Mouse (Mus musculus) liver, postnatal 0 days (tissue): ENCODE data around the gene Agpat3. TPM values are rescaled to one million over a fixed set of nuclear protein-coding genes. Genes with fewer than 3 reads are reported as not detected.
A peak's percentile ranks its signal among the peaks of the same experiment; 100 is the strongest.

Experiments
- ATAC-seq: fragments of 200-750 bp; cut with Nextera tagmentation; 2 replicates; pipeline ENCODE4 v1.8.0; 2017; ENCODE audit warnings: mild to moderate bottlenecking, moderate library complexity
- DNase-seq: peaks from one replicate; pipeline ENCODE4 v3.0.0-alpha.2; 2016
- H3K27ac ChIP-seq: fragments of 300-500 bp; sonication (generic); 2 replicates; pipeline ENCODE4 v1.5.1; 2014; ENCODE audit warnings: antibody characterized with exemption, moderate library complexity, mild to moderate bottlenecking, low read depth
- H3K27me3 ChIP-seq: fragments of 300-500 bp; sonication (generic); 2 replicates; pipeline ENCODE4 v1.6.1; 2014; ENCODE audit warnings: low read length, control low read depth, mixed read lengths; ENCODE audit not compliant: insufficient read depth
- H3K36me3 ChIP-seq: fragments of 300-500 bp; sonication (generic); replicated peaks from 2 replicates; pipeline ENCODE4 v1.6.1; 2014; ENCODE audit warnings: mild to moderate bottlenecking, control low read depth, low read length, moderate library complexity, mixed read lengths; ENCODE audit not compliant: insufficient read depth
- H3K4me1 ChIP-seq: fragments of 300-500 bp; sonication (generic); 2 replicates; pipeline ENCODE4 v1.6.1; 2014; ENCODE audit warnings: antibody characterized with exemption, mild to moderate bottlenecking, control low read depth; ENCODE audit not compliant: insufficient read depth
- H3K4me2 ChIP-seq: fragments of 300-500 bp; sonication (generic); 2 replicates; pipeline ENCODE4 v1.6.1; 2014; ENCODE audit warnings: low read depth, mild to moderate bottlenecking, low read length, moderate library complexity, mixed read lengths
- H3K4me3 ChIP-seq: fragments of 300-500 bp; sonication (generic); 2 replicates; pipeline ENCODE4 v1.5.1; 2014; ENCODE audit warnings: low read depth, low read length
- H3K9ac ChIP-seq: fragments of 300-500 bp; sonication (generic); replicated peaks from 2 replicates; pipeline ENCODE4 v1.6.1; 2014; ENCODE audit warnings: mild to moderate bottlenecking, moderate library complexity
- H3K9me3 ChIP-seq: fragments of 300-500 bp; sonication (generic); 2 replicates; pipeline ENCODE4 v1.6.1; 2016; ENCODE audit warnings: mild to moderate bottlenecking, control low read depth, low read length, mixed read lengths
- CTCF ChIP-seq: sonication (generic); IDR thresholded peaks from 2 replicates; pipeline ENCODE4 v1.5.1; 2016; ENCODE audit warnings: antibody characterized with exemption, low read depth
- EP300 ChIP-seq: IDR thresholded peaks from 2 replicates; pipeline ENCODE4 v1.6.1; 2016; ENCODE audit warnings: antibody characterized with exemption, low read depth, mild to moderate bottlenecking
- WGBS: fragments of 180-500 bp; shearing (Covaris S2); extraction: QIAGEN DNeasy Blood & Tissue Kit; methylation state at CpG from one replicate; pipeline ENCODE4 v1.1.7; 2014; ENCODE audit not compliant: insufficient replicate concordance; 5-methylcytosine and 5-hydroxymethylcytosine counted together
- polyA plus RNA-seq: library from polyadenylated mRNA; unstranded; fragments of >200 nt; fragmentation: Nextera tagmentation; extraction: Ambion mirVana; gene quantifications from 2 replicates; pipeline ENCODE4 v1.2.1, GENCODE M21; 2015

The Agpat3 gene
- polyA plus RNA-seq, 1 experiment from 2014 or later: 154 TPM

DNA sequence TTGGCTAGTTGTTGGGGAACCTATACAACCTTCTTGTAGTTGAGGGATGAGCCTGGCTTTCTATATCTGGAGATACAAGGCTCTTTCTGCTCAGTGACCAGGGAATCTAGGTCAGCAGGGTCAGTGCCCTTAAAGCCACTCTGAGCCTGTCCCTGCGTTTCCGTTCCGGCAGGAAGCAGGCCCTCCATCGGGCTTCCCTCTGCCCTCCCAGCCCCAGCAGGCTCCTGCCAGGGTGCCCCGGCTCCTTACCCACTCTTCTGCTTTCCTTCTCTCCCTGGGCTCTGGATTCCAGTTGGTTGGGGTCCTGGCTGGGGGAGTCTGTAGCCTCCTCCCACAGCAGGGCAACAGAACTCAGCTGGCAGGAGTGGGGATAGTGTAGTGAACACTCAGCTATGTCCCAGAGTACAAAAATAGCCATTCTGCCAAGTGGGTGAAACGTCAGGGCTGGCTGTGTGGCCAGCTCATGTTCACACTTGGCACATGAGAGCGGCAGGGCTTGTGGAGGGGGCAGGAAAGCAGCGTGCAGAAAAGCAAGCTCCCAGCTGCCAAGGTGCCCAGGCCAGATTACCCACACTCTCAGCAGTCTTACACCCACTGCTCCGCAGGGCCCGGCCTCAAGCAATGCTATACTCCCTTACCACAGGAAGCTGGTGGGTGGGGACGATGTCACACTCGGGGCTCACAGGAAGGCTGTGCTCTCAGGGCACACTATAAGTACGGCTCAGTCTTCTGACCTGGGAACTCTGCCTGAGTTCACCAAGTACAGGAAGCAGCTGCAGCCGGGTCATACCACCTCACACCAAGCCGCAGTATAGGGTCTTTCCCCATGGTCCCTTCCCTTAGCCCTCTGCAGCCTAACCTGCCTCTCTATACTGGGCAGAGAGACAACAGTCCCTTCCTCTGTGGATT lies 54.5 kb downstream of the Agpat3 start:
- peak overlapping the region; percentile 98 for H3K27ac ChIP-seq
- peak overlapping the region; percentile 61 for H3K9ac ChIP-seq
- DNase-seq (peak; percentile 79), ATAC-seq (peak; percentile 91)
- peak overlapping the region; percentile 15; the same call in 1 of the 2 replicates for H3K4me3 ChIP-seq
- no peaks in the 10 kb centered on the region for H3K27me3 ChIP-seq
- 14% methylated on average over 15 of the region's 15 CpGs for WGBS
- no peaks in the 10 kb centered on the region for H3K36me3 ChIP-seq
- TF ChIP-seq EP300 (peak; percentile 50), CTCF (no peak)
- peak overlapping the region; percentile 67 for H3K4me2 ChIP-seq
- H3K9me3 ChIP-seq: no peaks in the 10 kb centered on the region
- H3K4me1 ChIP-seq: peaks cover 43% of the 10 kb centered on the region

DNA sequence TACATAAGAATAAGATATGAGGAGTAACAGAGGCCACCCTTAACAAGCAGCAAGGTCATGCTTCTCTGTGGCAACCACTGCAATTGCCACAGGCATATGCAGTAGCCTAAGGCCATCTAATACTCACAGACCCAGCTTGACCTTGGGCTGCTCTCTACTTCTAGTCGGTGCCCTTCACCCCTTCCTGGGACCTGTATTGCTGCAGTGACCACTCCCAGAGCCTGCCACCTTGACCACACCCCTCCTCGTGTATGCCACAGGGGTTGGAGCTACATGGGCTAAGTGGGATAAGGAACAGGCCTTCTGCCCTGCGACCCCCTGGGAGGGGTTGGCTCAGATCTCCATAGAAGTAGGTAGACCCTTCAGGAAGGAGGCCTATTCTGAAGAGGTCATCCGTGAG lies 55.3 kb downstream of the Agpat3 start:
- ATAC-seq (peak; percentile 20; the same call in 1 of the 2 replicates), DNase-seq (no peak)
- H3K36me3 ChIP-seq: no peaks in the 10 kb centered on the region
- no peak for TF ChIP-seq EP300
- peaks cover 43% of the 10 kb centered on the region for H3K4me1 ChIP-seq
- H3K9me3 ChIP-seq: no peaks in the 10 kb centered on the region
- H3K4me2 ChIP-seq: peak overlapping the region; percentile 67
- 0 out of 2 replicates have a peak overlapping the region, but pooled peaks have one; percentile 15 for H3K4me3 ChIP-seq
- H3K9ac ChIP-seq: peak overlapping the region; percentile 61
- WGBS: 49% methylated on average over 4 of the region's 4 CpGs
- H3K27me3 ChIP-seq: no peaks in the 10 kb centered on the region
- peak overlapping the region; percentile 98 for H3K27ac ChIP-seq

DNA sequence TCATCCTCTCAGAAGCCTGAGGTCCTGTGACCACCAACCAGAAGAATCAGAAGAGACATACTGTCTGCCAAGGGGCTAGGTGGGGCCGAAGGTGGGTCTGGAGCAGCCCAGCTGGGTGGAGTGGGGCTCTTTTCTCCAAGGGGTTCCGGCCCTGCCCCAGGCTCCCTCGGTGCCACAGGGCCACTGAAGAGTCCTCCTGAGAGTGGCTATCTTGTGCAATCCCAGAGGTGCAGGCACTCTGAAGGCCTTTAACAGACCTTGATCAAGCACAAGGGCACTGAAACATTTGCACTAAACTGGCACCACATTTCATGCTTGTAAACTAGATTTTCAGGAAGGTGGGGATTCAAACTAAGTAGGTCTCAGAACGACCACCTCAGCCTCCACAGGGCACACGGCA lies 55.9 kb downstream of the Agpat3 start:
- H3K27me3 ChIP-seq: no peaks in the 10 kb centered on the region
- no peak overlapping the region for H3K4me3 ChIP-seq
- H3K36me3 ChIP-seq: no peaks in the 10 kb centered on the region
- peak overlapping the region; percentile 67; the same call in 1 of the 2 replicates for H3K4me2 ChIP-seq
- no peak for DNase-seq
- peaks cover 43% of the 10 kb centered on the region for H3K4me1 ChIP-seq
- peak overlapping the region; percentile 98 for H3K27ac ChIP-seq
- TF ChIP-seq EP300: no peak
- no peak for TF ChIP-seq CTCF
- no peak for ATAC-seq
- H3K9me3 ChIP-seq: no peaks in the 10 kb centered on the region
- WGBS: 77% methylated on average over 5 of the region's 5 CpGs
- H3K9ac ChIP-seq: 0 out of 2 replicates have a peak overlapping the region, but pooled peaks have one; percentile 61

DNA sequence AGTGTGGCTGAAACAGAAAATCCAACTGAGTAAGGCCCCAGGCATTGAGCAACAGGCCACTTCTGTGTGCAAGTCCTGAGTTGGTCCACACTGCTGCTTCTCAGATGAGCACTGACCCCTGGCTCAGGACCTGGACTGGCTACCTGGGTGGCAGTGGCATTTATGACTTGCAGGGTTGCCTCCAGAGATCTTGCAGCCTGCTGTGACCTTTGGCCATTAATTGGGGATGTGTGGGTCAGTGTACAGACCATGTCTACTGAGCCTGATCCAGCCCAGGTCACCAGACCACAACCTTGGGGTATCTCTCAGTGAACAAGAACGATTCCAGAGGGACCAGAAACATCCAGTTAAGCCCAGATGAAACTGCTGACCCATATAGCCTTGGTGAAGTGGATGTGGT lies 58.7 kb downstream of the Agpat3 start:
- peaks cover 39% of the 10 kb centered on the region for H3K4me1 ChIP-seq
- no peak for ATAC-seq
- TF ChIP-seq CTCF: no peak
- no peak for TF ChIP-seq EP300
- no peak overlapping the region for H3K4me2 ChIP-seq
- H3K36me3 ChIP-seq: no peaks in the 10 kb centered on the region
- 48% methylated on average over 1 of the region's 1 CpGs for WGBS
- H3K9ac ChIP-seq: no peak overlapping the region
- H3K27me3 ChIP-seq: no peaks in the 10 kb centered on the region
- H3K4me3 ChIP-seq: no peak overlapping the region
- no peak for DNase-seq
- H3K27ac ChIP-seq: peak overlapping the region; percentile 48; the same call in 1 of the 2 replicates
- H3K9me3 ChIP-seq: no peaks in the 10 kb centered on the region

DNA sequence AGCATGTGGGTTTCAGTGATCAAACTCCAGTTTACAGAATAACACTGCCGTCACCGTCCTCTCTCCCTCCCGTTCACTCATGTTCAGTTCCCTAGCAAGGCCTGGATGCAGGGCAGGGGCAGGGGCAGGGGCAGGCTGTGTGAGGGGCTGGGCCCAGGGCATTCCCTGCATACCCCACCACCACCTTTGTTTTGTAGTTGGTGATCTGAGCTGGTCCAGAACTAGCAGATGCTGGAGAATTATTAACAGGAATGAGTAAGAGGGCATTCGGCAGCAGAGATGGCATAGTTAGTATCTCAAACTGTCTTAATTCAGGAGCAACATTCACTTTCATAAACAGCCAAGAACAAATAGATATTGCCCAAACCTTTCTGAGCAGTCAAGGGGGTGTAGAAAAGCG lies 59.9 kb downstream of the Agpat3 start:
- Histone ChIP-seq H3K9ac (no peak overlapping the region; the same call in 1 of the 2 replicates), H3K27me3 (no peaks in the 10 kb centered on the region), H3K4me3 (no peak overlapping the region), H3K9me3 (no peaks in the 10 kb centered on the region), H3K36me3 (peaks cover 2% of the 10 kb centered on the region; the same call in 1 of the 2 replicates), H3K27ac (no peak overlapping the region; the same call in 1 of the 2 replicates), H3K4me2 (no peak overlapping the region), H3K4me1 (peaks cover 28% of the 10 kb centered on the region)
- DNase-seq (no peak), ATAC-seq (no peak)
- WGBS: 77% methylated on average over 5 of the region's 5 CpGs
- TF ChIP-seq CTCF: no peak

DNA sequence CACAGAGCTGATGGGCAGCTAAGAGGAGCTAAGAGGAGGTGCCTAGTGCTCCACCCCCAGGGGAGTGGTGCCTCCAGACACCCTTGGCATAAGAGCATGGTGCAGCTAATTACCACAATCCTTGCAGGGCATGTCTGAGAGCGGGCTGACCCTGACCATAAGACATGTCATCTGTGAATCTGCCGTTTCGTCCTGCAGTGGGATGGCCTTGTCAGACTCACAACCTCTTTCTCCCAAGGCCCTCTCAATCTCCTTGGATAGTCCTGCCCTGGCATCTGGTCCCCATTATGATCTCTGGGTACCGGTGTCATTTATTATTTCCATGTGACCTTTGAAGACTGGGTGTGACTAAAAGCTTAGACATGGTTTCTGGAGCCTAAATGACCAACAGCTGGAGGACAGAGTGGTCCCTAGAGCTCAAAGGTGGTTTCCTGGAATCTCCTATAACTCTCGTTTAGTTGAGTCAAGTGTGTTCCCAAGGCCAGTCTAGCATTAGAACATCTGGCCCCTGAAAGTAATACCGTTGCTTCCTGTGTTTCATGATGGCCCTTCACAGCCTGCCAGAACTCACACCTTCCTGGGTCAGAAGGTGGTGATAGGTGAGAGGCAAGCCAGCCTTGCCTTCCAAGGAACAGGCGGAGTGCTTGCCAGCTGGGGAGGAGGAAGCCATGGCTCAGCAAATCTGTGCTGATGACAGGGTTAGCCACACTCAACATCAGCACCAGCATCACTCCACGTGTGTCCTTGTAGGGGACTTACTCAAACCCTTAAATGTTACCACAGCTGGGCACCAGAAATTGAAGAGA lies 61.4 kb downstream of the Agpat3 start:
- no peak for DNase-seq

More for the DNA sequence above, 61.4 kb downstream of the Agpat3 start:
- no peak overlapping the region for H3K27ac ChIP-seq
- TF ChIP-seq CTCF (no peak), EP300 (no peak)
- no peaks in the 10 kb centered on the region for H3K27me3 ChIP-seq
- ATAC-seq: no peak
- H3K9ac ChIP-seq: no peak overlapping the region
- H3K4me3 ChIP-seq: no peak overlapping the region
- no peak overlapping the region for H3K4me2 ChIP-seq
- WGBS: 76% methylated on average over 8 of the region's 8 CpGs
- H3K4me1 ChIP-seq: peaks cover 15% of the 10 kb centered on the region
- H3K36me3 ChIP-seq: peaks cover 16% of the 10 kb centered on the region
- no peaks in the 10 kb centered on the region for H3K9me3 ChIP-seq
